Mouse (Mus musculus) ovary, postnatal 14 days (tissue): Measurements from ENCODE around the gene Qrfp.

ENCODE experiments used
- DNase-seq: peaks from one replicate; pipeline ENCODE4 v3.0.0; 2022; ENCODE audit warnings: low spot score

Gene Qrfp

DNA sequence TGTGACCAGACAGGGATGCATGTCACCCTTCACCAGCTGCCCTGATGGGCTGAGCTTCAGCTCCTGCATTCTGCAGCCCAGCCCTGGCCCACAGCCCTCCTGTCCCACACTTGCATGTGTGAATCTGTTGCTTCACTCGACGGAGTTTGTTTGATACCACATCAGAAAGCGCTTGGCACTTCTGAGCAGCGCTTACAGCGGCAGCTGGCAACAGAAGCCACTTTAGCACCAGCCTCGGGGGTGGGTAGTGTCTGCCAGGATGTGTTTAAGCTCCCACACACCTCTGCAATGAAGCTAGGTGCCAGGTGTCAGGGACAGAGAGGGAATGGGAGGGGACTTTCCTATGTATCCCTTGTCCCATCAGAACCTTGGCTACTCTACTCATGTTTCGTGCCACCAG is 4.3 kb upstream of the Qrfp start:
- DNase-seq: no peak

DNA sequence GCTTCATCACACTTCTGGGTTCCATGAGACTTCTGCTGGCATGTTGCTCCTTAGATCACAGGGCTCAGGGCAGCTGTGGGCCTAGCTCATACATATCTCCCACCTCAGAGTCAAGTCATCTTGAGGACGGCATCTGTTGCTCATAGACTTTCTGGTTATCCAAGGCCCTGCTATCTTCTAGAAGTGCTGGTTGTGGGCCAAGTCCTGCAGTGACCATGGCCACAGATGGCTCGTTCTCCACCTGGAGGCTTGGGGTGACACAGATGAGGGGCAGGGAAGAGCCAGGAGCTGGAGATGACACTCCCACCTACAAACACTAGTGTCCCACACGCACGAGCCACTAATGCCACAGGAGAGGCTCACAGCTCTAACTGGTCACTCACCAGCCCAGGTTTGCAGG is 3.3 kb upstream of the Qrfp start:
- DNase-seq: no peak

DNA sequence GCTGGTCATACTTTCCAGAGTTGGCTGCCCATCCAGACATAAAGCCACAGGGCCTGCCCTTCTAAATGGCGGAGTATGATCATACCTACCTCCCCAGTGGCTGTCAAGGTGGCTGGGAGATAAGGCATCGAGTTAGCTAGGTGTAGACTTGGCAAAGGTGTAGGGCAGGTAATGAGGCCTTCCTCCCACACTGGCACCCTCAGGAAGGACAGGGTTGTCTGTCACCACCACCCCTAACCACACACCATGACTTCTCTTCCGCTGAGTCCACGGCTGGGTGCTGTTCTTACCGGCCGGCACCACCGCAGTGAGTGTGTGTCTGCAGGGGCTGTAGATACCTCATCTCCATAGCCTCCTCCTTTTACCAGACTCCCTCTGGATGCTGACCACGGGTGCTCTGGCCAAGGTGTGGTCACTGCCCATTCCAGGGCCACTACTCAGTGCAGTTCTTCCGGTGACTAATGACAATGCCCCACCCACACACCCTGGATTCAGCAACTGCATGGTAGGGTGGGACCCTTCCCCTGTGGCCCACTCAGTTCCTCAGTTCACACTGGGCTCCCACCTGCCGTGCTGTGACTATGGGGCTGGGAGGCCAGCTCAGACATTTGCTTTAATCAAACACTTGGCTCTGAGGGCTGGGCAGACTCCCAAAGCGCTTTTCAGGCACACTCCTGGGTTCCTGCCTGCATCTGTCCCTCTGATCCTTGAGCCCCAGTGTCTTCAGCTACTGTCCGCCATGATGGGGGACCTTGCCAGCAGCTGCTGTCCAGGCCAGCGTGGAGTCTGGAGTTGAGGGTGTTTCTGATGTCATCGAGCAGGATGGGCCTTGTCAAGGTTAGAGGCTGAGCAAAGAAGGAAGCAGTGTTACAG is 942 bp upstream of the Qrfp start:
- no peak for DNase-seq

DNA sequence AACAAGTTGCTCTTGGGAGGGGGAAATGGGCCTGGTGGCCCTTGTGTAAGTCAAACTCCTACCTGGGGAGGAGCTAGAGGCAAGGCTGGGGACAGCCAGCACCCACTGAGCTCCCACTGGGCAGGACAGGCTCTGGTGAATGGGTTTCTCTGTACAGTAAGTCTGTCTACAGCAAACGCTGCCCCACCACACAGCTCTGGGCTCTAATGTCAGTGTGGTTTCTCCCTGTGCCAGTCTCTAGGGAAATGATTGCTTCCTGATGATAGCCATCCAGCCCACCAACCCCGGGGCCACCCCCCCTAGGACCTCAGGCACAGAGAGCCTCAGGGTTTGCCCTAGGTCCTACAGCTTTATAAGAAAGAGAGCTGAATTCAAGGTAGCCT is 1.0 kb downstream of the Qrfp start:
- no peak for DNase-seq

DNA sequence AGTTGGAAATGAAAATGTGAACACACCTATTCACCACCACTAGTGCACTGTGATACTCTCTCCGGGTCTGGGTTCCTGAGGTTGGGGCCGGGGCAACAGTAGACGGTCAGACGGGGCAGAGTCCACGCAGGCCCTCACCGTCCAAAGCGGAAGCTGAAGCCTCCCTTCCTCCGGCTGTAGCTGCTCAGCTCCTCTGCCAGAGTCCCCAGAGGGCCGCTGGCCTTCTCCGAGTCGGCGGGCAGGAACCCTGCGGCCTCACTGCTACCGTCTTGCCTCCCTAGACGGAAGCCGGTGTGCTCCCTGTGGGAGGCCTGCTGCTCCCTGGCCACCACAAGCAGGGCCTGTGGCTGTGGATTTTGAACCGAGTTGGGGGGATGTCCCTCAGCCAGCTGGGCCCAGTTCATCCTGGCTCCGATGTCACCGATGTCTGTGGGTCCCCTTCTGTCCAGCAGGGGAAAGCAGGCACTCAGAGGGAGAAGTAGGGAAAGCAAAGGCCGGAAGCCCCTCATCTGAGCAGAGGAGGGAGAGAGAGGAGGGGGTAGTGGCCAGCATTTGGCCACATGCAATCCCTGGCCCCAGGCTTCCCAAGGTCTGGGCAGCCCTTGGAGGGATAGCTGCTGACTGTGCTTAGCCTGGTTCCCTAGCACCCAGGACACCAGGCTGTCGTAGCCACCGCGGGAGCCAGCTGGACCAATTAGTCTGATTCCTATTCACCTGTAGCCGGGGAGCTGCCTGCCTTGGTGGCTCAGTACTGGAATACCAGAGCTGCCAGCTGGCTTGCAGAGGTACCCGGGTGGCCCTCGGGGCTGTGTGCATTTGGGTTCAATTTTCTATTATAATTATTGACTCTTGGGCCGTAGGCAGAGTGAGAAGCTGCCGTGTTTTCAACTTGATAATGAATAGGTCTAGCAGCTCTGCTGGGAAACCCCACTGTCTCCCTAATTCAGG is 1.7 kb downstream of the Qrfp start:
- DNase-seq: no peak

DNA sequence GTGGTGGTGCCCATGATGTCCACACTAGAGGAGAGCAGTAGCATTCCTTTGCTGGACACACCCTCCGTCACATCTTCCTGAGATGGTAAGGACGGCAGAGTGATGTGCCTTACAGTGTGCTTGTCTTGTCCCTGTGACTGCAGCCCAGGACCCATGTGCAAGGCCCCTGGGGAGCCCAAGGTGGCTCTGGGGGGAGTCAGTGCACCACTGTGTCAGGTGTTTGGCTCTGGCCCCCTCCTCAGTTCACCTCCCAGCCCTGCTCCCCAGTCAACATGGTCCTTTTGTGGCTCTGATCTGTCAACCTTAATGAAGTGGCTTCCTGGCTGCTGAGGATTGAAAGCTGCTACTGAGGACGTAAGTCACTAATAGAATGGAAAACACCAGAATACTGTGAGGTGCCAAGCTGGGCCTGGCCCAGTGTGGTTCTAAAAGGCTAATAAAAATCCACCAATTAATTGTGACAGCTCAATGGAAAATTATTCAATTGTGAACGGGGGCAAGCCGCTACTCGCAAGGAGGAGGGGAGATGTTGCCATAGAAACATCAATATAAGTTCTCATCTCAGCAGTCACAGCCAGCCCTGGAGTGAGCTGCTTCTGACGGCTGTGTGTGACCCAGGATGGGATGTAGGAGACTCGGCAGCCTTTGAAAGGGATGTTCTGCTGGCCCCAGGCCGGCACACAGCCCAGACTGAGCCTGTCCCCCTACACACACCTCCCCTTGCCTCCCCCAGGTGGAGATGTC is 3.6 kb downstream of the Qrfp start:
- no peak for DNase-seq

DNA sequence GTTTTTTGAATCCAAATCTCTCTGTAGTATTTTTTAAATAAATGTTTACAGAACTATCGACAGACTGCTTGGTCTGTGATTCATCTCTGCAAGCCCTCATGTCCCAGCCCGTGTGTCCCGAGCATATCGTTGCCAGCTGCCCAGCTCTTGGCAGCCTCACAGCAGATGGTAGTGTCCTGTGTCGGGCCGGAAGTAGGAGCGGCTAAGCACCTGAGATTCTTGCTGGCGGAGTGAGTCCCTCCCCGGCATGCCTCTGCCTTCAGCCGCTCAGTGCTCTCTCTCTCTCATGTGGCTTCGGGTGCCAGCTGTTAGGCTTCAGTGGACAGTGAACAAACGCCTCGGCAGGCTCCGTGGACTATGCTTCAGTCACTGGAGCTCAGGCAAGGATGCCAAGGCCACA is 6.9 kb downstream of the Qrfp start:
- no peak for DNase-seq

DNA sequence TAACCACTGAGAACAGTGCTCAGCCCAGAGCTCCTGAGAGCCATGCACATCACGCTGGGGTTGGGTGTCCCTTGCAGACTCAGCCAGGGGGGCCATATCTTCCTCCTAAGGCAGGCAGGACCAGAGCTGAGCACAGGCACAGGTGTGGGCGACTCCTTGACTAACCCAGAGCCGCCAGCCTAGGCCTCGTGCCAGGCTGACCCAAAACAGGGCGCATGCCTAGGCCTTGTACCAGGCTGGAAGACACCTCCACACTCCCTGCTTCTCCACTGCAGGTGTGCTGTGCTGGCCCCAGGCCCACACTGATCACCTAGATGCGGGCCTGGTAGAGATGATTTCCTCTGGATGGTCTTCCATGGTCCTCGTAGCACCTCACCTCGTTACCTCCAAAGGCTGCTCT is 7.6 kb downstream of the Qrfp start:
- no peak for DNase-seq

DNA sequence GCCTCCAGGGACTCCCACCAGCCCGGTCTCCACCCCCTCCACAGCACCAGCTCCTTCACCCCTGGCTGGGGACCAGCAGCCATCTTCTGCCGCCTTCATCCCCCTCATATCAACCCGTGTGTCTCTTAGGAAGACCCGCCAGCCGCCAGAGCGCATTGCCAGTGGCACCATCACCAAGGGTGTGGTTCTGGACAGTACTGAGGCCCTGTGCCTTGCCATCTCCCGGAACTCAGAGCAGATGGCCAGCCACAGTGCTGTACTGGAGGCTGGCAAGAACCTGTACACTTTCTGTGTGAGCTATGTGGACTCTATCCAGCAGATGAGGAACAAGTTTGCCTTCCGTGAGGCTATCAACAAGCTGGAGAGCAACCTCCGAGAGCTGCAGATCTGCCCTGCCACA is 9.0 kb downstream of the Qrfp start:
- no peak for DNase-seq

DNA sequence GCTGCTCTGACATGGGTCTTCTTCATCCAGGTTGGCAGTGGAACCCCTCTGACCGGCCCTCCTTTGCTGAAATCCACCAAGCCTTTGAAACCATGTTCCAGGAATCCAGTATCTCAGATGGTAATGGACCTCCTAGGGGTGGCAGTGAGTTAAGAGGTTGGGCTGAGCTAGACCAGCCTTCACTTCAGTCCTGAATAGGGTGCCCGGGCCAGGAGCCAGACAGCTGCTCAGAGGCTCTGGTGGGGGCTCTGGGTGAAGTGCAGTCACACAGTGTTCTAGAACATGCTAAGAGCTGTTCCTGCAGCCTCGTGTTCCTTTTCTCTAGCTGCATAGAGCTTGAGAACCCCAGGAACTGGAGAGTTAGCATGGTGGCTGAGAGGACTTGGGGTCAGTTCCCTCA is 13.4 kb downstream of the Qrfp start:
- DNase-seq: no peak

DNA sequence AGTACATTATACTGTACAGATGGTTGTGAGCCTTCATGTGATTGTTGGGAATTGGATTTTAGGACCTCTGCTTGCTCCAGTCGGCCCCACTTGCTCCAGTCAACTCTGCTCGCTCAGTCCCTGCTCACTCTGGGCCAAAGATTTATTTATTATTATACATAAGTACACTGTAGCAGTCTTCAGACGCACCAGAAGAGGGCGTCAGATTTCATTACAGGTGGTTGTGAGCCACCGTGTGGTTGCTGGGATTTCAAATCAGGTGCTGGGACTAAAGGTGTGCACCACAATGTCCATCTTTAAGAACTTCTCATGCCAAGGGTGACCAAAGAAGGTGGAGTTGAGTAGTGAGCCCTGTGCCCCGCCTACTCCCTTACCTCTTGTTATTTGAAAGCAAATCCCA is 17.8 kb downstream of the Qrfp start:
- no peak for DNase-seq

DNA sequence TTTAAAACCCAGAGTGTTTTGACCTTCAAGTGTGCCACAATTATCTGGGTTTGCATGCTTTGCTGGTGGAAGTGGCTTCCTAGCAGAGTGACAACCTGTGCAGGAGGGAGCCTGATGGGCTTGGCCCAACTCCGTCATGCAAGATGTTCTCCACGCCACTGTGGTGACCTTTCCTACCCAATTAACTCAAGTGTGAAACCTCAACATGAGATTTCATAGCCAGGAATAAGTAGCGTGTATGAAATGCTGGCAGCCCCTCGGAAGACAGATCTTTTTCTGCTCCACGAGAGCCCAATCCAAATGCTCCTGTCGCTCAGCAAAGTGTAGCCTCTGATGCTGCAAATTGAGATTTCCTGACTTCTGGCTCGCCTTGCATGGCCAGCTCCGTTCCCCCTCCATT is 19.1 kb downstream of the Qrfp start:
- DNase-seq: no peak

DNA sequence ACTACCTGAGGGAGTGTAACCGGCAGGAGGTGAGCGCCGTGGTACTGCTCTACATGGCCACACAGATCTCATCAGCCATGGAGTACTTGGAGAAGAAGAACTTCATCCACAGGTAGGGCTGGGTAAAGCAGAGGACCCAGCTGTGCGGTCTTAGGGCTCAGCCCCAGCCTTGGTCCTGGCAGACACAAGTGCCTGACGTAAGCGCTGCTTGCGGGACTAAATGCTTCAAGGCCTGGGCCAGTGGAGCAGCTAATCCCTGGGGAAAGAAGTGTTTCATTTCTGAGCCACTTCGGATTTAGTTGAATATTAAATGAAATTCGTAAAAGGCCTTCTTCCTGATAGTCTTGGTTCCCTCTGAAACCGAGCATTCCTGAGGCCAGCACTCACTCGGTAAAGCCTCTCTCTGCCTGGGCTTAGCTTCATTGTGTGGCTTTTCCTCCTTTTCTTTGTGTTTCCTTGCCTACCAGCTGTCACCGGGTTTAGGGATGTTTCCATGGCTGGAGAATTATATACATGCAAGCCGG is 19.6 kb downstream of the Qrfp start:
- DNase-seq: no peak

DNA sequence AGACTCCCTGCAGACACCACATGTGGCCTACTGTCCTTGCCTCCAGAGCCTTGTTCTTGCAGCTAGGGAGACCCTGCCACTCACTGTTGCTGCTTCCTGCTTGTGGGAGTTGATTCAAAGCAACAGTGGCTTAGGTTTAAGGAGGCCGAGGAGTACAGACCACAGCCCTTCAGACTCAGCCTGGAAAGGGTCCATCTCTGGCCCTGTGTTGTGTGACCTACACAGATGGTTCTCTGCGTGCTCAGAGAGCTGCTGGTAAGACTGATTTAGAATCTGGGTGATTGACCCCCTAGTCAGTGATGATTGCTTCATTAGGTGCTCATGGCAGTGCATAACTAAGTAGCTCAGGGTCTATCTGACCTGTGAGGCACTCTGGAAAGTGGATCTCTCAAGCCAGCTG is 21.2 kb downstream of the Qrfp start:
- DNase-seq: no peak

DNA sequence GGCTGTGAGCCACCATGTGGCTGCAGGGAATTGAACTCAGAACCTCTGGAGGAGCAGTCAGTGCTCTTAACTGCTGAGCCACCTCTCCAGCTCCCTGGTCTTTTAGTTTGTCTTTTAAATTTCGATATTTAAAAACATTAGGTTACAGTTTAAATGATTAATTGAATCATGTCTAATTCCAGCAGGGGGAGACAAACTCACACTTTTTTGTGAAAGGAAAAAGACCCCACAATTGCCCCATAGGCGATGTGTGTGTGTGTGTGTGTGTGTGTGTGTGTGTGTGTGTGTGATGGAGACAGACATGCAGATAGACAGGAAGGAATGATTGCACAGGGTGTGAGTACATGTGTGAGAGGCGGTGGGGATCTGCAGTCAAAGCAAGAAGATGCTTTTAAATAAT is 22.2 kb downstream of the Qrfp start:
- no peak for DNase-seq

DNA sequence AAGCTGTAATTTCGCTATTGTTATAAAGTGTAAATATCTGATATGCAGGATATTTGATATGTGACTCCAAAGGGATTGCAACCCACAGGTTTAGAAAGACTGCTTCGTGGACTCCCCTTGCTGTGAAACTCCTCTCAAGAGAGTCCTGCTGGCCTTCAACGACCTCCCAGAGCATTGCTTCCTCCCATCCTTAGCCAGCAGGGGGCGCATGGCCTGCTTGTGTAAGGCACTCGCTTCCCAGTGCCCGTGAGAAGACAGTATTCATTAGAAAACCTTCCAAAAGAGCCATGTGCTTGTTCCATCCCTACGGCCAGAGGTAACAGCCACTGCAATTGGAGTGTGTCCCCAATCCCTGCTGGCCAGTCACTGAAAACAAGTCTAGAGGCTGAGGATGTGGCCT is 23.4 kb downstream of the Qrfp start:
- DNase-seq: peak; percentile 74

DNA sequence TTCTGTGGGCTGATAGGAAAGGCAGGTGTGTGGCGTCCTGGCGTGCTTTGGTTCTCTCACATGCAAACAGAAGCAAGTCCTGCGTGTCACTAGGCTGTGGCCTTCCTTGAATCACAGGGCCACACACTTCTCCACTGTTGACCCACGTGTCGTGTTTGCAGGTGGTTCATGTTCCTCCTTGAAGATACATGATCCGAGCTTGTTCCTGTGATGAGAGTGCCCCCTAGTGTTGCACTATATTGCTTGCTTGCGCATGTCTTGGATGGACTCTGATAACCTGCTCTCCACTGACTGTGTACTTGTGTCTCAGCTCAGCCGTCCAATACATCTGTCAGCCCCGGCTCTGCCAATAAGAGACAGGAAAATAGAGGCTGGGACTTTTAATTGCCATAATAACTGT is 25.3 kb downstream of the Qrfp start:
- DNase-seq: peak; percentile 69

DNA sequence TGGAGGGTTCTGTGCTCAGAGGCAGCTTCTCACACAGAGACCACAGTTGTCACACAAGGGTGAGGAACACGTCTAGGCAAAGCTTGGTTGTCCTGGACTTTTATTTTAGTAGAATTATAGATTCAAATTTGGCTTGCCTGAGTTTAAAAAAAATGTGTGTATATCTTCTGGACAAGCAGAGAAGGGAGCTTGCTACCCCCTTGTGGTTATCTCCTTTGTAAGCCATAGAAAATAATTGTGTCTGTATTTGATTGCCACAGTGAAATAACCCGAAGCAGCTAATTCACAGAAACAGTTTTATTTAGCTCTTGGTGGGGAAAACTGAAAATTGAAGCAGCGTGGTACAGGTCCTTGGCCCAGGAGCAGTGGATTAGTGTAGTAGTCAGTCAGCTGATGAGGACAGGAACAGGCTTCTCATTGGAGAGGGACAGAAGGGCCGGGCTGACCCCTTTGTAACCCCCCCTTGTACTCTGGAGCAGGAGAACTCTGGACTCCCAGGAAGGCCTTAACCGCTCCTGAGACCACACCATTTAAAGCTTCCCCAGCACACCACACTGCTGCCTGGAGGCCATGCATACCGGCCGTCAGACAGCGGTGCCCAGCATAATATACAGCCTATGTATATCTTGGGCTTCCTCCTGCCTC is 27.3 kb downstream of the Qrfp start:
- no peak for DNase-seq

DNA sequence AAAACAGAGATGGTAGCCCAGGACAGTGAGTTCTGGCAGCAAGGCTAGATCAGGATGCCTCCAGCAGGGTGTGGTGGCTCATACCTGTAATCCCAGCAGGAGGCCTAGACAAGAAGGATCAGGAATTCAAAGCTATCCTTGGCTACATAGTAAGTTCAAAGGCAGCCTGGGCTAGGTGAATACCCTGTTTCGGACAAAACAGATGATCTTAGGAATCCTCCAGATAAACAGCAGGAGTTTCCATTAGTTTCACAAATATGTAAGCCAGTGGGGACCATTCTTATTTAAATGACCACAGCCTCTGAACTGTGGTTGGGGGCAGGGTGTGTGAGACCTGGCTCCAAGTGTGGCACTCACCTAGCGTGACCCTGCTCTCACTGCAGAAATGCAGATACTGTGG is 31.1 kb downstream of the Qrfp start:
- DNase-seq: no peak

DNA sequence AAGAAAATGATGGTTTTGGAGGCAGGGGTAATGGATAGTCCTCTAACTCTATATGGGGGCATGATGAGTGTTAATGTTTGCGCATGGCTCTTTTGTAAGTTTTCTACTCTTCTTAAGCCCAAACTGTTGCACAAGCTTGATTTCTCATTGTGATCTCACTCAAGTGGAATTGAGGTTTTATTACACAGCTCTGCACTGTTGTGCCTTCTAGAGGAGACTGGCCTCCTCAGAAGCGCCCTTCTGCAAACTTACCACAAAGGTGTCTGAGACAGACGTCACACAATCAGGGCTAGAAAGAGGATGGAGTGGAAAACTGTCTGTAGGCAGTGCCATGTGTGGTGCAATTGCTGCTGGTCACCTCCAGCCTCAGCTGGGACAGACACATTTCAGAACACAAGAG is 33.9 kb downstream of the Qrfp start:
- DNase-seq: no peak

DNA sequence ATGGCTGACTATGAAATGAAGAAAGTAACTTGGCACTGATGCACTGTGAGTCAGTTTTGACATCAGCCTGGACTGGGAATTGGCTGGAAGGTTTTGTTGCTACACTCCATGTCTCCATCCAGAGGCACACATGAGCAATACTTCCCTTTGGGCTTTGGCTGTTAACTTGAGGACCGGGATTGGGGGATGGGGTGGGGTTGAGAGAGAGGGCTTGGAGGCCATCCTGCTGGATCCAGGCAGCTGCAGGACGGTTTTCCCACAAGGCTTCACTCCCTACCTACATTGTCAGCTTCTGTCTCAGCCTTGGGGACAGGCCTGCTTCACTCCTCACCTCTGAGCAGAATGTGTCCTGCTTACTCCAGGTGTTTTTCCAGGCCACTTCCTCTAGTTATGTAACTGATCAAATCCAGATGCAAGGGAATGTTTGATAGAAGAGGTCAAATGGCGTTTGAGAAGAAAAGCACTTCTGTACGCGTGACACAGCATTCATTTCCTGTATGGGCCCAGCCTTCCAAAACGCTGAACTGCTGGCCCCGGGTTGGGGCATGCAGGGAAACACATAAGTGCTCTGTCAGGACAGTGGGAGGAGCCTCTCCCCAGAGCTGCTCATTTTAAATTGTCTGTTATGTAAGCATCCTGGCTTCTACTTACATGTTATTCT is 39.5 kb downstream of the Qrfp start:
- peak; percentile 43 for DNase-seq
